Comparison of ENCODE assay signal across 8 mouse cellular contexts in genomic region chr6:29528561-29529443, GRCm38 (mm10). TPM values are rescaled to one million over a fixed set of nuclear protein-coding genes. Genes with fewer than 3 reads are reported as not detected.
DNase-seq lines count a peak whose midpoint lies in the region; ATAC-seq lines count a peak whose summit lies in the region.
"Had no signal": no experiment of that assay in that cellular context is flagged by ENCODE, and none has a peak within 500 bp of the region (broad histone marks: within the 10 kb centered on the region; RNA-seq: fewer than 3 reads in every experiment).

No protein-coding gene starts in this region.

- H3K36me3 ChIP-seq in heart, embryonic 14.5 days (ENCODE audit: control insufficient read depth, insufficient read depth, low read length) = no peaks in the 10 kb centered on the region
- H3K36me3 ChIP-seq: forebrain, embryonic 10.5 days had no signal

- no peak for ATAC-seq in heart, embryonic 14.5 days (ENCODE audit: insufficient number of reproducible peaks, insufficient read depth, low FRiP score, low read depth)

- no peaks in the 10 kb centered on the region for H3K9me3 ChIP-seq in heart, embryonic 14.5 days (ENCODE audit: control insufficient read depth, low read length)

- peak; percentile 91 for DNase-seq in 416B (ENCODE audit: low read depth)
- DNase-seq in CD4-positive, CD25-positive, alpha-beta regulatory T cell, adult 2 months (ENCODE audit: low read depth, low spot score) = peak; percentile 42
- DNase-seq in lung, postnatal 36 days = peak; percentile 53
- no peak for DNase-seq in cerebellum, postnatal 14 days
- DNase-seq in c-Kit-positive CD71-positive TER-119-positive erythroid progenitor cells, embryonic 14.5 days (ENCODE audit: low spot score) = no peak
- DNase-seq in adrenal gland, adult 8-10 months = no peak

- peaks cover 6% of the 10 kb centered on the region; the same call in 1 of the 2 replicates for H3K27me3 ChIP-seq in heart, embryonic 14.5 days (ENCODE audit: control insufficient read depth, insufficient read depth, low read length)

- peak overlapping the region; percentile 4 to 30; a peak in 3 of 4 replicates for H3K4me3 ChIP-seq in heart, embryonic 14.5 days (ENCODE audit: control insufficient read depth in 1 of 2, insufficient read depth in 1 of 2, low read depth in 1 of 2, low read length in 2 of 2)

- peaks cover 29 to 34% of the 10 kb centered on the region in 2 experiments for H3K4me1 ChIP-seq in heart, embryonic 14.5 days (ENCODE audit: control insufficient read depth in 2 of 2, insufficient read depth in 2 of 2, low read length in 2 of 2)

- peak overlapping the region; percentile 91 for H3K4me2 ChIP-seq in heart, embryonic 14.5 days (ENCODE audit: low read length)

- WGBS in heart, embryonic 14.5 days = 19% methylated on average over 13 of the region's 13 CpGs

- H3K27ac ChIP-seq in heart, embryonic 14.5 days (replicated peaks in 1 of 2; ENCODE audit: control insufficient read depth in 1 of 2, insufficient read depth in 1 of 2, low read depth in 2 of 2, low read length in 2 of 2) = peak overlapping the region in 1 of 2 experiments; percentile 45; a peak in 2 of 4 replicates
- H3K27ac ChIP-seq: forebrain, embryonic 10.5 days had no signal

- H3K9ac ChIP-seq in heart, embryonic 14.5 days (ENCODE audit: low read length) = peak overlapping the region; percentile 35; the same call in 1 of the 2 replicates

RNA-seq across cellular contexts. Expression of gene Irf5, which starts 2.4 kb away (rescaled TPM):
- polyA plus RNA-seq in heart, embryonic 14.5 days (2014; fragmentation: Nextera tagmentation; extraction: Ambion mirVana) = 5.0 and 5.3 TPM in 2 replicates
- total RNA-seq in adrenal gland, adult 8-10 months (2022) = 1 to 10 TPM; 5.1 to 7.8 (median 7.7) TPM

RNA-seq across cellular contexts. Expression of gene Kcp, which starts 21.1 kb away (rescaled TPM):
- polyA plus RNA-seq in heart, embryonic 14.5 days (2014; fragmentation: Nextera tagmentation; extraction: Ambion mirVana) = 10.0 and 10.2 TPM in 2 replicates
- 1 to 10 TPM; 1.7 to 2.5 (median 1.8) TPM for total RNA-seq in adrenal gland, adult 8-10 months (2022)

RNA-seq across cellular contexts. Expression of gene Atp6v1fnb, which starts 57.6 kb away (rescaled TPM):
- polyA plus RNA-seq in heart, embryonic 14.5 days (2014; fragmentation: Nextera tagmentation; extraction: Ambion mirVana) = not detected in 2 replicates
- total RNA-seq in adrenal gland, adult 8-10 months (2022) = 1 to 10 TPM in 1 of 4 experiments, under 1 TPM in 2, not detected in 1; 0.38 to 1.5 (median 0.91) TPM

Comparison
In these comparisons a context has a peak if more than half of its experiments do, and no peak if none do; other contexts are left out.
1. DNase-seq: peak in 416B (single experiment), CD4-positive, CD25-positive, alpha-beta regulatory T cell, adult 2 months (single experiment) and lung, postnatal 36 days (single experiment); none in cerebellum, postnatal 14 days (0 of 2), c-Kit-positive CD71-positive TER-119-positive erythroid progenitor cells, embryonic 14.5 days (single experiment) and adrenal gland, adult 8-10 months (single experiment).